Mouse (Mus musculus): ENCODE data around the gene Saal1.
"Not testable (repeated sequence)": the region's sequence is repeated elsewhere in the genome, so short reads cannot be mapped to it uniquely, and the experiment has no call there.

Saal1 gene

GRCm38 (mm10) chr7:46710390-46710844 lies at the start of gene Saal1:
Gene Saal1, minus strand, starts transcription at chr7:46710680.
- in situ Hi-C loops (cut with MboI; ENCODE audit: low sequenced_read_pairs): loop anchor here (10.0 kb wide), 1 partner anchor 54 kb away; no protein-coding TSS in a partner anchor

- in situ Hi-C loops (cut with MboI; ENCODE audit: low sequenced_read_pairs): no loop called here
Observed at GRCm38 (mm10) chr7:46751490-46751889, 41.0 kb upstream of the Saal1 start, which contains the start of gene Saa2. Gene Saa2, plus strand, starts transcription at chr7:46751790.

DNA sequence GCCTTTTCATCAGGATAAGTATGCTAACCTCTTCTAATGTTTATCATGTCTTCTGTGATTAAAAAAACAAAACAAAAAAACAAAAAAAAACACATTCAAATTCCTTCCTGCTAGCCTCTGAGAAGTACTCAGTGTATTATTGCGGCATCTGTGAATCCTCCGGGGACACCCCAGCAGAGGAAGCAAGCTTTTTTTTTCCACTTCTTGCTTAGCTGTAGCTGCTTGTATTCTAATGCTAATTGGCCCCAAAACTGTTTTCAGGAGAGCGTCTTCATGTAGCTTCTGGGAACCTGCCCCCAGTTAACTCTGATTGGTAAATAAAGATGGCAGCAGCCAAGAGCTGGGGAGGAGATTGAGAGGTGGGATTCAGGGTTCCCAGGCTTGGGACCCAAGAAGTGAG lies 38.0 kb upstream of the Saal1 start:
- in situ Hi-C loops (cut with MboI; ENCODE audit: low sequenced_read_pairs): no loop called here

- in situ Hi-C loops (cut with MboI; ENCODE audit: low sequenced_read_pairs): no loop called here
Observed at GRCm38 (mm10) chr7:46746381-46746780, 35.9 kb upstream of the Saal1 start.

DNA sequence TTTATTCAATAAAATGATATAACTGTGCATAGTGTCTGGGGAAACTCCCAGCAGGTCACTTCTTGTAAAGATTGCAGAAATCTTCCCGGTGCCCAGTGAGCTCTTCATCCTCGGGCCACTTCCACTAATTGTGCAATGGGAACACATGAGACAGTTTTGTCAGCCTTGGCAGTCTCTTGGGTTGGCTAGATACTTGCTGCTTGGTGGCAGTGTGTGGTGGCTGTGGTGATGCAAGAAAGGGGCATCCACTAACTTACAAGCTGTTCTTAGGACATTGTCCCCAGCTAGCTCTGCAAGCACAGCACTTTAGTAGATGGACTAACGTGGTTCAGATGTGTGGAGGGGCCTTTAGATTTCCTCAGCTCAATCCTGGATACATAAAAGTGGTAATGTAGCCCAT lies 35.3 kb upstream of the Saal1 start:
- in situ Hi-C loops (cut with MboI; ENCODE audit: low sequenced_read_pairs): no loop called here

DNA sequence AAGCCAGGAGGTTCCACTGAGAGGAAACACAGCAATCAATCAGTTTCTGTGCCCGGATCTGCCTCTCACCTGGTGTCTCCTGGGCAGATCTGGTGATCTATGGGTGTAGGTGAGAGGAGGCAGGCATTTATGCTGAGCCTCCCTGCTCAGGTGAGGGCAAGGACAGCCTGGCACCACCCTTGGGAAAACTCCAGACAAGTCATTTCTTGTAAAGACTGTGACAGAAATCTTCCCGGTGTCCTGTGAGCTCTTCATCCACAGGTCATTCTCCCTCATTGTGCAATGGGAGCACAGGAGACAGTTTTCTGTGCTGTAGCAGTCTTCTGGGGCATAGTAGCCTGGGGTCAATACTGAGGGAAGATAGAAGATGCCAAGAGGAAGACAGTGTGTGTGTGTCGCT lies 32.4 kb upstream of the Saal1 start, which contains the start of gene Saa1:
Gene Saa1, minus strand, starts transcription at position 101 of the 400 bp plus-strand sequence.
- in situ Hi-C loops (cut with MboI; ENCODE audit: low sequenced_read_pairs): not testable (repeated sequence)

GRCm38 (mm10) chr7:46740041-46740440 lies 29.6 kb upstream of the Saal1 start:
- in situ Hi-C loops (cut with MboI; ENCODE audit: low sequenced_read_pairs): not testable (repeated sequence)

DNA sequence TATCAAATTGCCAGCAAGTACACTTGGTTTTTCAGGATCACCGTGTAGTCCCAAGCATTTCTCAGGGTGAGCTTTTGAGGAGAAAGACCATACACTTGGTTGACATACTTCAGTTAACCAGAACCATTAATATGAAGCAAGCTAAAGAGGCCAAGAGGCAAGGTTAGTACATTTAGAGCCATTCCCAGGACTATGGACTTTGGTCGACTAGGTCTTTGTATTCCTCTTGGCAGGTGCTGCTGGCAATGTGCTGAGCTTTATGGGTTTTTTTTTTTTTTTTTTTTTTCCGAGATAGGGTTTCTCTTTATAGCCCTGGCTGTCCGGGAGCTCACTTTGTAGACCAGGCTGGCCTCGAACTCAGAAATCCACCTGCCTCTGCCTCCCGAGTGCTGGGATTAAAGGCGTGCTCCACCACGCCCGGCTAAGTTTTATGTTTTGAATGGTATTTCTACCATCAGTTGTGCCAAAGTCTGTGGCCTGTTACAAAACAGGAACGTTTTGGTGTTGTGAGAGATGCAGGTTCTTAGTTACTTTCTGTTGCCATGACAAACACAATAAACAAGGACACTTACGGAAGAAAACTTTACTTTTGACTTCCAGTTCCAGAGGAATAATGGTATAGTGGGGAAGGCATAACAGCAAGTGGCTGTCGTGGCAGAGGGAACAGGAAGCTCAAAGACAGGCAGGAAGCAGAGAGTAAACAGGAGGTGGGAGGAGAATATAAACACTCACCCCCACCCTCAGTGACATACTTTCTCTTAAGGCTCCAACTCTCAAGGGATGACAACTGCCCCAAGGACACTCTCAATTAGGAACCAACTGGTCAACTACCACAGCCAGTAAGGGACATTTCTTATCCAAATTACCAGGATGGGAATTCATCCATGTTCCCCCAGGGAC lies 28.3 kb upstream of the Saal1 start:
- in situ Hi-C loops (cut with MboI; ENCODE audit: low sequenced_read_pairs): no loop called here

DNA sequence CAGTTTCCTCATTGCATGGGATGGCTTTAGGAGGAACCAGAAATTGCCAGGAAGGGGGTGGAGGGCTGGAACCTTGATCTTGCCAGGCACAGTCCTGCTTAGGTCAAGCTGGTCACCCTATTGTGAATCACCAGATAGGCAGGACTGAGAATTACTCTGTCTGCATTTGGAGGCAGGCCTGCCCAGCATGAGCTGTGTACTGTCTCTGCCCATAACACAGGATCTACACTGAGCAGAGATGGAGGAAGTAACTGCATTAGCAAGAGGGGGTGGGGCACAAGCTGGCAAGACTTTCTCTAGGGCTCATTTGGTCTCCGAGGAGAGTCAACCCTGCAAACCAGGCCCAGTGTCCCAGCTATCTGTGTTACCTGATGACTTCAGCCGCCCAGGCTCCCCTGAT lies 24.5 kb upstream of the Saal1 start:
- in situ Hi-C loops (cut with MboI; ENCODE audit: low sequenced_read_pairs): no loop called here

- in situ Hi-C loops (cut with MboI; ENCODE audit: low sequenced_read_pairs): no loop called here
Observed at GRCm38 (mm10) chr7:46732458-46732857, 22.0 kb upstream of the Saal1 start, which contains the start of gene Saa4. Gene Saa4, minus strand, starts transcription at chr7:46732603.

DNA sequence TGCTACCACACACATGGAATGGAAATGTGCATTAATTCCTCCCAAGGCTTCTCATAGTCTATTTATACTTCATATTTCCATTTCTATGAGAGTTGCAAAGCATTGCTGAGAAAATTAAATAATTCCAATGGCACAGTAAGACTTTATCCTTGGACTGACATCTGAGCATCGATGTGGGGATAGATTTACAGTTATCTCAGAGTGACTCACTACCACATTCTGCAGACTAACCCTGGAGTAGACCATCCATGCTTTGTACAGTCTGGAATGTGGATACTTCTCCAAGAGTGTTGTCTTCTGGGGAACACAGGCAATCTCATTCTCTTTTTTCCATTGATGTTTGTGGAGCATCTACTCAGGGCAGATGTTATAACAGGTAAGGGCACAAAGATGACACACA lies 17.1 kb upstream of the Saal1 start:
- in situ Hi-C loops (cut with MboI; ENCODE audit: low sequenced_read_pairs): no loop called here

DNA sequence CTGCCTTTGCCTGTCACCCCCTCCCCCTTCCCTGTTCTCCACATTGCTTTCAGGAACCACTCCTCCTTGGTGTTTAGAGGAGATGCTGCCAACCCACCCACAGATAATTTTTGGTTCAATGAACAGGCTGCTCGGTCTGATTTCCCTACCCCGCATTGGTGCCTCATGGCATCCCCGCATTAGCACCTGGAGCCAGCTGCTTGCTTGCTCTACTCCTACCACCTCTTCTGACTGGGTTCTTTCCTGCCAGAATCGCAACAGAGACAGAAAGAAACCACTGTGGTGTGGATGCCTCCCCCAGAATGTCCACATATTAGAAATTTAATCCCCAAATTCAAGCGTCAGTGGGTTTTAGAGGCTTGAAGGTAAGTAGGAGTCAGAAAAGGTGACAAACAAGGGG lies 13.9 kb upstream of the Saal1 start:
- in situ Hi-C loops (cut with MboI; ENCODE audit: low sequenced_read_pairs): no loop called here

- in situ Hi-C loops (cut with MboI; ENCODE audit: low sequenced_read_pairs): no loop called here
Observed at GRCm38 (mm10) chr7:46723849-46724248, 13.4 kb upstream of the Saal1 start.

- in situ Hi-C loops (cut with MboI; ENCODE audit: low sequenced_read_pairs): no loop called here
Observed at GRCm38 (mm10) chr7:46723354-46723753, 12.9 kb upstream of the Saal1 start.

- in situ Hi-C loops (cut with MboI; ENCODE audit: low sequenced_read_pairs): no loop called here
Observed at GRCm38 (mm10) chr7:46720460-46720859, 10.0 kb upstream of the Saal1 start.

GRCm38 (mm10) chr7:46719526-46719925 lies 9.0 kb upstream of the Saal1 start:
- in situ Hi-C loops (cut with MboI; ENCODE audit: low sequenced_read_pairs): loop anchor here (10.0 kb wide), 1 partner anchor 45 kb away; no protein-coding TSS in a partner anchor

DNA sequence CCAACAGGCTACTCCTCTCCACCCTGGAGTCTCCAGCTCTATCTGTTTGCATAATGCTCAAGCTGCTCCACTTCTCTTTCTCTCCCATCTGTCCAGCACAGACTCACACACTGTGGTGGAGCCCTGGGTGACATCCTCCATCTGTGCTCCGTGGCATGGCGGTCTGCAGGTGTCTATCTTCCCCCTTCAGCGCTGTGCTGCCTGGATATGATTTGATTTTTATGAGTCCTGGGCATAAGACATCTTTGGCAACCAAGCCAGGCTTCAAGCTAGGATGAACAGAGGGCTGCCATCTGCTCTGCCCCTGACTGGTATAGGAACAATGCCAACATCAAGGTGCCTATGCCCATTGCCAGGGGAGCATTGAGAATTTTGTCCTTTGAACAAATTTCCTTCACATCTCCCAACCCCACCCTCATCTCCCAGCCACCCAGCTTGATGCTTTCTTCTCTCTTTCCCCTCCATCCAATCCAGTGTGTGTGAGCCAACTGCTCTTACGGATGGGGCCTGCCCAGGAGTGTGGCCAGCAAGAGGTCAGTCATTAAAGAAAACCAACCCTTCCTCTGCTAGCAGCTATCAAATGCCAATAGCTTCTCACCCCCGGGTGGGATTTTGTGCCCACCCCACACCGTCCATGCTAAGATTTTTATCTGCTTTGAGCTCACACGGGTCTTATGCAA lies 8.3 kb upstream of the Saal1 start:
- in situ Hi-C loops (cut with MboI; ENCODE audit: low sequenced_read_pairs): loop anchor here (10.0 kb wide), 1 partner anchor 46 kb away; no protein-coding TSS in a partner anchor

DNA sequence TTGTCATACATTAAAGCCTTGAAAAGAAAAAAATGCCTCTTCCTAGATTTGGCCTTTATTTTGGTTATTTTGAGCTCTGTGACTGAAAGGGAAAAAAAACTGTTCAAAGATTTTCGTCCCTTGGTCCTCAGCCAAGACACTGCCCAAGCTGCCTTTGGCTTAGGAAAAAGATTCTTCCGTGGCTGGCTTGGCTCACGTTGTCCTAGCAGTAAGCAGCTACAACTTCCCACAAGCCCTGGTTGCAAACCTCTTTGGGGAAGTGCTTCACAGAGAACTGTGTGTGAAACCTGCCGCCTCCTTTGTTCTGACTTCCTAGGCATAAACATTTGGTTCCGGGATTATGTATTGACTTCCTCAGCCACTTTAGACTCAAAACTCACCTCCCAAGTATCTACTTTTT lies 6.4 kb upstream of the Saal1 start:
- in situ Hi-C loops (cut with MboI; ENCODE audit: low sequenced_read_pairs): loop anchor here (10.0 kb wide), 1 partner anchor 48 kb away; no protein-coding TSS in a partner anchor

- in situ Hi-C loops (cut with MboI; ENCODE audit: low sequenced_read_pairs): loop anchor here (10.0 kb wide), 1 partner anchor 49 kb away; no protein-coding TSS in a partner anchor
Observed at GRCm38 (mm10) chr7:46715600-46715999, 5.1 kb upstream of the Saal1 start, which contains the start of gene Saa3. Gene Saa3, minus strand, starts transcription at chr7:46715700.

- in situ Hi-C loops (cut with MboI; ENCODE audit: low sequenced_read_pairs): loop anchor here (10.0 kb wide), 1 partner anchor 50 kb away; no protein-coding TSS in a partner anchor
Observed at GRCm38 (mm10) chr7:46714518-46714917, 4.0 kb upstream of the Saal1 start.

- in situ Hi-C loops (cut with MboI; ENCODE audit: low sequenced_read_pairs): loop anchor here (10.0 kb wide), 1 partner anchor 53 kb away; no protein-coding TSS in a partner anchor
Observed at GRCm38 (mm10) chr7:46712250-46712649, 1.8 kb upstream of the Saal1 start.

Measured in CH12F3 (cell line).